Mouse (Mus musculus) retina, embryonic 14.5 days (tissue): ENCODE measurements at regions not wholly inside any gene's neighbourhood (a gene's known extent, or its start where the extent isn't known, plus 50 kb on each side); places are given as distances from the start of the nearest gene placed in this dataset.

Source experiments
- DNase-seq: peaks from one replicate; pipeline ENCODE4 v3.0.0-alpha.2; 2015; ENCODE audit warnings: low spot score

- no peak for DNase-seq
Observed at GRCm38 (mm10) chr16:95773151-95773550, 71.3 kb downstream of the Ets2 start.
